Mouse (Mus musculus): ENCODE measurements at regions not wholly inside any gene's neighbourhood (a gene's known extent, or its start where the extent isn't known, plus 50 kb on each side); places are given as distances from the start of the nearest gene placed in this dataset.

GRCm38 (mm10) chr3:34593279-34593678 lies 56.9 kb upstream of the Sox2 start:
- no peaks in the 10 kb centered on the region; the same call in 1 of the 2 replicates for H3K27me3 ChIP-seq (ENCODE audit: control insufficient read depth, insufficient read depth, low read length, poor library complexity, severe bottlenecking)
- no peaks in the 10 kb centered on the region for H3K36me3 ChIP-seq (ENCODE audit: control insufficient read depth, insufficient read depth, low read length, poor library complexity, severe bottlenecking)
- H3K9me3 ChIP-seq (replicated peaks; ENCODE audit: control insufficient read depth, insufficient read depth, low read length, poor library complexity, severe bottlenecking) = no peaks in the 10 kb centered on the region
- no peak overlapping the region for H3K4me3 ChIP-seq (ENCODE audit: low read depth, low read length)
- no peak overlapping the region for H3K27ac ChIP-seq (ENCODE audit: insufficient read depth, low read length)
- no peak overlapping the region for H3K9ac ChIP-seq (ENCODE audit: low read depth, poor library complexity, severe bottlenecking)
- no peak for TF ChIP-seq EP300 (IDR thresholded peaks at IDR 0.05; ENCODE audit: insufficient read depth, low read depth, low read length)
- H3K4me1 ChIP-seq (ENCODE audit: control insufficient read depth, insufficient read depth, low read length) = no peaks in the 10 kb centered on the region

GRCm38 (mm10) chr3:34577896-34578530 lies 72.2 kb upstream of the Sox2 start:
- Histone ChIP-seq H3K4me3 (ENCODE audit: low read depth, low read length) (no peak overlapping the region), H3K9ac (ENCODE audit: low read depth, poor library complexity, severe bottlenecking) (no peak overlapping the region), H3K4me1 (ENCODE audit: control insufficient read depth, insufficient read depth, low read length) (peaks cover 2% of the 10 kb centered on the region), H3K27ac (ENCODE audit: insufficient read depth, low read length) (no peak overlapping the region), H3K27me3 (ENCODE audit: control insufficient read depth, insufficient read depth, low read length, poor library complexity, severe bottlenecking) (no peaks in the 10 kb centered on the region), H3K9me3 (replicated peaks; ENCODE audit: control insufficient read depth, insufficient read depth, low read length, poor library complexity, severe bottlenecking) (no peaks in the 10 kb centered on the region), H3K36me3 (ENCODE audit: control insufficient read depth, insufficient read depth, low read length, poor library complexity, severe bottlenecking) (no peaks in the 10 kb centered on the region)
- no peak for TF ChIP-seq CTCF (IDR thresholded peaks at IDR 0.05; ENCODE audit: low read depth, low read length)
- no peak for TF ChIP-seq EP300 (IDR thresholded peaks at IDR 0.05; ENCODE audit: insufficient read depth, low read depth, low read length)
- TF ChIP-seq POLR2A (IDR thresholded peaks at IDR 0.05; ENCODE audit: insufficient read depth, low read length) = no peak

- H3K4me1 ChIP-seq (ENCODE audit: control insufficient read depth, insufficient read depth, low read length) = peaks cover 2% of the 10 kb centered on the region
- H3K36me3 ChIP-seq (ENCODE audit: control insufficient read depth, insufficient read depth, low read length, poor library complexity, severe bottlenecking) = no peaks in the 10 kb centered on the region
- H3K9me3 ChIP-seq (replicated peaks; ENCODE audit: control insufficient read depth, insufficient read depth, low read length, poor library complexity, severe bottlenecking) = no peaks in the 10 kb centered on the region
- TF ChIP-seq POLR2A (IDR thresholded peaks at IDR 0.05; ENCODE audit: insufficient read depth, low read length) (no peak), CTCF (IDR thresholded peaks at IDR 0.05; ENCODE audit: low read depth, low read length) (no peak), EP300 (IDR thresholded peaks at IDR 0.05; ENCODE audit: insufficient read depth, low read depth, low read length) (no peak)
- no peak overlapping the region for H3K9ac ChIP-seq (ENCODE audit: low read depth, poor library complexity, severe bottlenecking)
- no peaks in the 10 kb centered on the region for H3K27me3 ChIP-seq (ENCODE audit: control insufficient read depth, insufficient read depth, low read length, poor library complexity, severe bottlenecking)
- H3K4me3 ChIP-seq (ENCODE audit: low read depth, low read length) = no peak overlapping the region
- H3K27ac ChIP-seq (ENCODE audit: insufficient read depth, low read length) = no peak overlapping the region
Measured at GRCm38 (mm10) chr3:34577115-34577514, 73.1 kb upstream of the Sox2 start.

- Histone ChIP-seq H3K27me3 (ENCODE audit: control insufficient read depth, insufficient read depth, low read length, poor library complexity, severe bottlenecking) (no peaks in the 10 kb centered on the region), H3K36me3 (ENCODE audit: control insufficient read depth, insufficient read depth, low read length, poor library complexity, severe bottlenecking) (no peaks in the 10 kb centered on the region), H3K27ac (ENCODE audit: insufficient read depth, low read length) (no peak overlapping the region), H3K4me1 (ENCODE audit: control insufficient read depth, insufficient read depth, low read length) (peaks cover 2% of the 10 kb centered on the region), H3K4me3 (ENCODE audit: low read depth, low read length) (no peak overlapping the region), H3K9ac (ENCODE audit: low read depth, poor library complexity, severe bottlenecking) (no peak overlapping the region), H3K9me3 (replicated peaks; ENCODE audit: control insufficient read depth, insufficient read depth, low read length, poor library complexity, severe bottlenecking) (no peaks in the 10 kb centered on the region)
- TF ChIP-seq CTCF (IDR thresholded peaks at IDR 0.05; ENCODE audit: low read depth, low read length) (peak; percentile 60), EP300 (IDR thresholded peaks at IDR 0.05; ENCODE audit: insufficient read depth, low read depth, low read length) (no peak), POLR2A (IDR thresholded peaks at IDR 0.05; ENCODE audit: insufficient read depth, low read length) (no peak)
Measured at GRCm38 (mm10) chr3:34576159-34576558, 74.0 kb upstream of the Sox2 start.

GRCm38 (mm10) chr3:34574711-34575350 lies 75.4 kb upstream of the Sox2 start:
- Histone ChIP-seq H3K27me3 (ENCODE audit: control insufficient read depth, insufficient read depth, low read length, poor library complexity, severe bottlenecking) (no peaks in the 10 kb centered on the region), H3K36me3 (ENCODE audit: control insufficient read depth, insufficient read depth, low read length, poor library complexity, severe bottlenecking) (no peaks in the 10 kb centered on the region), H3K4me3 (ENCODE audit: low read depth, low read length) (no peak overlapping the region), H3K4me1 (ENCODE audit: control insufficient read depth, insufficient read depth, low read length) (peaks cover 2% of the 10 kb centered on the region), H3K9ac (ENCODE audit: low read depth, poor library complexity, severe bottlenecking) (no peak overlapping the region), H3K9me3 (replicated peaks; ENCODE audit: control insufficient read depth, insufficient read depth, low read length, poor library complexity, severe bottlenecking) (no peaks in the 10 kb centered on the region), H3K27ac (ENCODE audit: insufficient read depth, low read length) (no peak overlapping the region)
- TF ChIP-seq CTCF (IDR thresholded peaks at IDR 0.05; ENCODE audit: low read depth, low read length) (no peak), EP300 (IDR thresholded peaks at IDR 0.05; ENCODE audit: insufficient read depth, low read depth, low read length) (no peak), POLR2A (IDR thresholded peaks at IDR 0.05; ENCODE audit: insufficient read depth, low read length) (no peak)

- H3K4me3 ChIP-seq (ENCODE audit: low read depth, low read length) = no peak overlapping the region
- peaks cover 2% of the 10 kb centered on the region for H3K4me1 ChIP-seq (ENCODE audit: control insufficient read depth, insufficient read depth, low read length)
- H3K36me3 ChIP-seq (ENCODE audit: control insufficient read depth, insufficient read depth, low read length, poor library complexity, severe bottlenecking) = no peaks in the 10 kb centered on the region
- no peak overlapping the region for H3K27ac ChIP-seq (ENCODE audit: insufficient read depth, low read length)
- no peak overlapping the region for H3K9ac ChIP-seq (ENCODE audit: low read depth, poor library complexity, severe bottlenecking)
- TF ChIP-seq POLR2A (IDR thresholded peaks at IDR 0.05; ENCODE audit: insufficient read depth, low read length) (no peak), EP300 (IDR thresholded peaks at IDR 0.05; ENCODE audit: insufficient read depth, low read depth, low read length) (no peak), CTCF (IDR thresholded peaks at IDR 0.05; ENCODE audit: low read depth, low read length) (no peak)
- H3K27me3 ChIP-seq (ENCODE audit: control insufficient read depth, insufficient read depth, low read length, poor library complexity, severe bottlenecking) = no peaks in the 10 kb centered on the region
- no peaks in the 10 kb centered on the region for H3K9me3 ChIP-seq (replicated peaks; ENCODE audit: control insufficient read depth, insufficient read depth, low read length, poor library complexity, severe bottlenecking)
Measured at GRCm38 (mm10) chr3:34573312-34573711, 76.9 kb upstream of the Sox2 start.

Data from ES-Bruce4 (cell line).